Mouse (Mus musculus) mature B cell (primary cell): ENCODE data around the gene Ppp1r14a.

Source experiments
- in situ Hi-C: fragments of 300-500 bp; cut with MboI; formaldehyde crosslinking; loops from 2 replicates; pipeline ENCODE4 v1.14.3; 2019

The Ppp1r14a gene

GRCm38 (mm10) chr7:29334156-29334555 lies 45.0 kb downstream of the Ppp1r14a start:
- in situ Hi-C loops: no loop called here

DNA sequence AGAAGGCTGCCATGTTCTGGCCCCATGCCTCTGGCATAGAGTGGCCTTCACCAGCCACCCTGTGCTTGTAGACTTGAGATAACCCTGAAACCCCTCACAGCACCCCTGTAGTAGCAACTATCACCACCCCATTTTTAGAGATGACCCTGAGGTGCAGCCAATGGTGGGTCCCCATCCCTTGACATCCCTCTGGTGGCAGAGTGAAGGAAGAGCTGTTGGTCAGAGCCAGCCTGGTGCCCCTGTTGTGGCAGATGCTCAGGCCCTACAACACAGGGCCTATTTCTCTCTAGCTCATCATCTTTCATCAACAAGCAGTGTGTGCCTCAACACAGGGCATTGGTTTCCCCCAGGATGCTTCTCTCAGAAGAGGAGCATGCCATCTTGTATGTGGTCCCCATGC lies 46.2 kb downstream of the Ppp1r14a start:
- in situ Hi-C loops: no loop called here

GRCm38 (mm10) chr7:29335841-29336671 lies 46.9 kb downstream of the Ppp1r14a start:
- in situ Hi-C loops: no loop called here

GRCm38 (mm10) chr7:29336795-29337319 lies 47.7 kb downstream of the Ppp1r14a start:
- in situ Hi-C loops: no loop called here

DNA sequence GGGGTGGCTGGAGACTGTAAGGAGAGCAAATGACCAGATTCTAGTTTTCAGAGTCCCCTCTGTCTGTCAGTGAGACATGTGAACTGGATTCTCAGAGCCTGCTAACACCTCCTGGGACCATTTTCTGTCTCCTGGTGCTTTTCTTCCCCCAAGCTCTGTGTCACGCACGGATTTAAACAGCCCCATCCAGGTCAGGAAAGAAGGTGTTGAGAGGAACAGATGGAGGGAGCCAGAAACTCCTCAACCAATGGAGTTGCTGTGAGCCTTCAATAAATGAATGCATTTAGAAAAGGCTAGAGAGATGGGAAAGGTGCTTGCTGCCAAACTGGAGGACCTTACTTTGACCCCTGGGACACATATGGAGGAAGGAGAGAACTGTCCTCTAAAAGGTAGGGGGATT lies 48.7 kb downstream of the Ppp1r14a start:
- in situ Hi-C loops: no loop called here

GRCm38 (mm10) chr7:29338351-29338919 lies 49.3 kb downstream of the Ppp1r14a start:
- in situ Hi-C loops: no loop called here

DNA sequence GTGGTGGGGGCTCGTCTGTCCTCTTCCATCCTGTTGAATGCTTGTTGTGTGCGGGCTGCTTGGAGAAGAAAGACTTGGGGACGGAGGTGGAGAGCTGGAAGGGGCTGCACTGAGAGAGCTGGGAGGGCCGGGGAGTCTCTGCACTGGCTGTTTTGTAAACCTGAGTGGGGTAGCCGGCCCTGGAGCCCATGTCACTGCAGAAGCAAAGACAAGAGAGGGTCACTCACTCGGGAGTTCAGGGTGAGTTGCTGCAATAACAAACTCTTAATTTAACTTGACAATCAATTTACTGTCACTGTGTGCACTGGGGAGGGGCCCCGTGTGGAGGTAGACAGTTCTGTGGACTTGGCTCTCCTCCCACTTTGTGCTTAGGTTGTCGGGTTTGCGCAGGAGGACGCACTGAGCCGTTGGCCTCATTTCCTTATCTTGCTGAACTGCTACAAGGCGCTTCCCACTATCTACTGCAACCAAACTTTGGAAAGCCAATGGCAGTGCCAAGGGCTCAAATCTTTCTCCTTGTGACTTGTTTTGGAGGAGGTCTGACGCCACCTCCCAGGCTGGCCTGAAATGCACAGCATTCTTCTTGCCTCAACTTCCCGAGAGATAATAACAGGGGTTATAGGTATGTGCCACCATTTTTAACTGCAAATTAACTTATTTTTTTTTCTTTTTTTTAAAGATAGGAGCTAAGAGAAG lies 50.0 kb downstream of the Ppp1r14a start:
- in situ Hi-C loops: no loop called here

GRCm38 (mm10) chr7:29340247-29340646 lies 51.1 kb downstream of the Ppp1r14a start:
- in situ Hi-C loops: no loop called here

GRCm38 (mm10) chr7:29340838-29341237 lies 51.7 kb downstream of the Ppp1r14a start:
- in situ Hi-C loops: no loop called here

GRCm38 (mm10) chr7:29341722-29342121 lies 52.6 kb downstream of the Ppp1r14a start:
- in situ Hi-C loops: no loop called here

- in situ Hi-C loops: no loop called here
Measured at GRCm38 (mm10) chr7:29342489-29343092, 53.5 kb downstream of the Ppp1r14a start.
